Mouse (Mus musculus): ENCODE data around the gene Prkcb. TPM values are rescaled to one million over a fixed set of nuclear protein-coding genes. Genes with fewer than 3 reads are reported as not detected.

Gene Prkcb
- polyA plus RNA-seq, 1 experiment: 17.8 TPM

DNA sequence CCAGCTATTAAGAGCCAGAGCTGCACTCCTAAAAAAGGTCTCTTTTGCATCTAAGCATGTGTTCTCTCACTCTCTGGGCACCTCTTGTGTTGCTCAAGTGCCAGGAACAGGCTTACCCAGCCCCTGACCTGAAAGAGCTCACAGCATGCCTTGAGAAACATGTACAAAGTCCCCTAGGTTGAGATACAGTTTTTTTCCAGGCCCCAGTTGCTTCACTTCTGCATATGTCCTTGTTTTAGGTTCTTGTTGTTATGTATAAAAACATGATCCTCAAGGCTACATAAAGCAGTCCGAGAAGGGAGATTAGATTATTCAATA, 291.6 kb downstream of the Prkcb start:
- Histone ChIP-seq H3K79me2 (ENCODE audit: control insufficient read depth, insufficient read depth) (no peaks in the 10 kb centered on the region), H3K27me3 (ENCODE audit: control insufficient read depth, insufficient read depth, insufficient read length) (no peaks in the 10 kb centered on the region)
- TF ChIP-seq MYOG (IDR thresholded peaks at IDR 0.05; ENCODE audit: control insufficient read depth, extremely low read depth, insufficient read length) (no peak), MAX (IDR thresholded peaks at IDR 0.05) (no peak)

GRCm38 (mm10) chr7:122584421-122585151, 296.0 kb downstream of the Prkcb start:
- Histone ChIP-seq H3K27me3 (ENCODE audit: control insufficient read depth, insufficient read depth, insufficient read length) (peaks cover 10% of the 10 kb centered on the region), H3K79me2 (ENCODE audit: control insufficient read depth, insufficient read depth) (no peaks in the 10 kb centered on the region), H3K36me3 (ENCODE audit: control insufficient read depth, insufficient read depth) (no peaks in the 10 kb centered on the region), H3K4me3 (ENCODE audit: insufficient read depth, poor library complexity, severe bottlenecking) (no peak overlapping the region), H3ac (ENCODE audit: control insufficient read depth, insufficient read length, low read depth) (no peak overlapping the region), H3K79me3 (ENCODE audit: low read depth) (no peaks in the 10 kb centered on the region)
- TF ChIP-seq MYOG (IDR thresholded peaks at IDR 0.05; ENCODE audit: control insufficient read depth, extremely low read depth, insufficient read length) (no peak), FOSL1 (IDR thresholded peaks at IDR 0.05; ENCODE audit: insufficient read depth, low read length, poor library complexity, severe bottlenecking) (no peak), USF1 (IDR thresholded peaks at IDR 0.05; ENCODE audit: low read depth) (no peak), CTCF (IDR thresholded peaks at IDR 0.05; ENCODE audit: control insufficient read depth, insufficient read depth, insufficient read length) (no peak), MYOD1 (IDR thresholded peaks at IDR 0.05; ENCODE audit: control insufficient read depth, insufficient read length, low read depth) (no peak), CEBPB (IDR thresholded peaks at IDR 0.05; ENCODE audit: low read depth) (no peak), MAX (IDR thresholded peaks at IDR 0.05) (no peak)

More for the DNA sequence above, 291.6 kb downstream of the Prkcb start:
- no peak overlapping the region for H3ac ChIP-seq (ENCODE audit: control insufficient read depth, insufficient read length, low read depth)
- no peaks in the 10 kb centered on the region for H3K79me3 ChIP-seq (ENCODE audit: low read depth)
- no peak overlapping the region for H3K4me3 ChIP-seq (ENCODE audit: insufficient read depth, poor library complexity, severe bottlenecking)
- H3K36me3 ChIP-seq (ENCODE audit: control insufficient read depth, insufficient read depth): no peaks in the 10 kb centered on the region

DNA sequence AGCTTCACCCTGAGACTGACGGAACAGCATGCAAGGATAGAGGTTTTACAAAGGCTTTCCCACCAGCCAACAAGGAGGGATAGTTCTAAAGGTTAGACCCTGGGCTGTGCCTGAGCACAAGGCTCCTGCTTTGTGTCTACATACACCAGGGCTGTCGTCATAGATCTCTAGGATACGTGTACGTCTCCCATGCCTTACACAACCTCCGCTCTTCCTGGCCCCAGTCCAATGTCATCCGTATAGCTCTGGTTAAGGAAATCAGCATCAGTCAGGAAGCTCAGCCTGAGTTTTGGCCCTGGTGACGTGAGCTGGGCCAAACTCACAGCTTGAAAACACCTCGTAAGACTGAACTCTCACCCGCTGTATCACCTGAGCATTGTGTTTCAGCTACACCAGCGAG, 307.3 kb downstream of the Prkcb start:
- no peak overlapping the region for H3K4me3 ChIP-seq (ENCODE audit: insufficient read depth, poor library complexity, severe bottlenecking)
- H3K27me3 ChIP-seq (ENCODE audit: control insufficient read depth, insufficient read depth, insufficient read length): peaks cover 29% of the 10 kb centered on the region
- H3K36me3 ChIP-seq (ENCODE audit: control insufficient read depth, insufficient read depth): no peaks in the 10 kb centered on the region
- no peaks in the 10 kb centered on the region for H3K79me3 ChIP-seq (ENCODE audit: low read depth)
- H3K79me2 ChIP-seq (ENCODE audit: control insufficient read depth, insufficient read depth): no peaks in the 10 kb centered on the region
- H3ac ChIP-seq (ENCODE audit: control insufficient read depth, insufficient read length, low read depth): no peak overlapping the region
- no peak for TF ChIP-seq USF1 (IDR thresholded peaks at IDR 0.05; ENCODE audit: low read depth)
- TF ChIP-seq FOSL1 (IDR thresholded peaks at IDR 0.05; ENCODE audit: insufficient read depth, low read length, poor library complexity, severe bottlenecking): no peak
- TF ChIP-seq CTCF (IDR thresholded peaks at IDR 0.05; ENCODE audit: control insufficient read depth, insufficient read depth, insufficient read length): no peak
- no peak for TF ChIP-seq CEBPB (IDR thresholded peaks at IDR 0.05; ENCODE audit: low read depth)
- no peak for TF ChIP-seq MYOD1 (IDR thresholded peaks at IDR 0.05; ENCODE audit: control insufficient read depth, insufficient read length, low read depth)
- TF ChIP-seq MYOG (IDR thresholded peaks at IDR 0.05; ENCODE audit: control insufficient read depth, extremely low read depth, insufficient read length): no peak
- no peak for TF ChIP-seq MAX (IDR thresholded peaks at IDR 0.05)

DNA sequence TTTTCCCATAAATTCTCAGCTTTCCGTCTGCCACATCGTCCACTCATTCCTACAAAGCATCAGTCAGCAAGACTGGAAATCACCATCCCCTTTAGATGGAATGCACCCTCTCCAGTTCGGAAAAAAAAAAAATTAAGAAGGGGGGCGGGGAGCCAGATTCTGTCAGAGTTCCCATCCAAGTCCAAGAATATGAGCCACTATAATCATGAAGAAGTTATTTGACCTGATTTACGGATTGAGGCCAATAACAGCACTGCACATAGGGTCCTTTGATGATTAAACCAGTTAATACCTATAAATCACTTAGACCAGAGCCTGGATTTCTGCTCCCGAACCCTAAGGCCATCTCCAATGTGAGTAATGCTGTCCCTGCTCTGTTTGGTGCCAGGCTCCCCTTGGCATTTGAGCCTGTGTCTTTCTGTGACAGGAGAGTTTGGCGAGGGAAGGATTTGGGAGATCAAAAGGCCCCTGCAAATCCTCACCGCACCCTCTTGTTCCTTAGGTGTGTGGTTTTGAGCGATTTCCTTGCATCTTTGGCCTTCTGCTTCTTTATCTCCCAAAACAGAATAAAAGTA, 308.1 kb downstream of the Prkcb start:
- no peaks in the 10 kb centered on the region for H3K79me2 ChIP-seq (ENCODE audit: control insufficient read depth, insufficient read depth)
- no peak overlapping the region for H3K4me3 ChIP-seq (ENCODE audit: insufficient read depth, poor library complexity, severe bottlenecking)
- no peak for TF ChIP-seq MYOG (IDR thresholded peaks at IDR 0.05; ENCODE audit: control insufficient read depth, extremely low read depth, insufficient read length)
- no peak for TF ChIP-seq MAX (IDR thresholded peaks at IDR 0.05)
- no peaks in the 10 kb centered on the region for H3K79me3 ChIP-seq (ENCODE audit: low read depth)
- H3ac ChIP-seq (ENCODE audit: control insufficient read depth, insufficient read length, low read depth): no peak overlapping the region
- H3K27me3 ChIP-seq (ENCODE audit: control insufficient read depth, insufficient read depth, insufficient read length): peaks cover 33% of the 10 kb centered on the region
- no peaks in the 10 kb centered on the region for H3K36me3 ChIP-seq (ENCODE audit: control insufficient read depth, insufficient read depth)

DNA sequence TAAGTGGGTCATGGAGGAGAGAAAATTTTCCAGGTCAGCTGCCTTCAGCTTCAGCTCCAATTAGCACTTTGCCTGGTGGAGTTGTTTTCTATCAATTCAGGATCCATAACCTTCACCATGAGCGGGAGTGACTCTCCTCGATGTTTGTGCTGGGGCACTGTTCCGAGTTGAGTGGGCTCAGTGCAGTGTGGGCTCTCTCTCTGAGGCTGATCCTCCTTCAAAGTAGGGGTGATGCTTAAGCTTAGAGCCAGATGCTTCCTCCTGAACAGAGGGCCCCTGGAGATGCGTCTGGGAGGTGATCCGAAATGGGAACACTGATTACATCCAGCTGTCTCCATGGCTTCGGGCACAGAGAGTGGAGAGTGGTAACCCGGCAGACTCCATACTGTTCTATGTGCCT, 308.8 kb downstream of the Prkcb start:
- Histone ChIP-seq H3K36me3 (ENCODE audit: control insufficient read depth, insufficient read depth) (no peaks in the 10 kb centered on the region), H3K79me2 (ENCODE audit: control insufficient read depth, insufficient read depth) (no peaks in the 10 kb centered on the region), H3K79me3 (ENCODE audit: low read depth) (no peaks in the 10 kb centered on the region), H3K27me3 (ENCODE audit: control insufficient read depth, insufficient read depth, insufficient read length) (peaks cover 31% of the 10 kb centered on the region), H3ac (ENCODE audit: control insufficient read depth, insufficient read length, low read depth) (no peak overlapping the region), H3K4me3 (ENCODE audit: insufficient read depth, poor library complexity, severe bottlenecking) (no peak overlapping the region)
- TF ChIP-seq MAX (IDR thresholded peaks at IDR 0.05) (no peak), MYOG (IDR thresholded peaks at IDR 0.05; ENCODE audit: control insufficient read depth, extremely low read depth, insufficient read length) (no peak), MYOD1 (IDR thresholded peaks at IDR 0.05; ENCODE audit: control insufficient read depth, insufficient read length, low read depth) (no peak)

- Histone ChIP-seq H3K79me3 (ENCODE audit: low read depth) (no peaks in the 10 kb centered on the region), H3K79me2 (ENCODE audit: control insufficient read depth, insufficient read depth) (no peaks in the 10 kb centered on the region)
Observed at GRCm38 (mm10) chr7:122600856-122601255, 312.3 kb downstream of the Prkcb start.

More at GRCm38 (mm10) chr7:122600856-122601255, 312.3 kb downstream of the Prkcb start:
- Histone ChIP-seq H3K36me3 (ENCODE audit: control insufficient read depth, insufficient read depth) (no peaks in the 10 kb centered on the region), H3ac (ENCODE audit: control insufficient read depth, insufficient read length, low read depth) (no peak overlapping the region), H3K27me3 (ENCODE audit: control insufficient read depth, insufficient read depth, insufficient read length) (peaks cover 25% of the 10 kb centered on the region), H3K4me3 (ENCODE audit: insufficient read depth, poor library complexity, severe bottlenecking) (no peak overlapping the region)
- no peak for TF ChIP-seq MYOD1 (IDR thresholded peaks at IDR 0.05; ENCODE audit: control insufficient read depth, insufficient read length, low read depth)
- TF ChIP-seq MAX (IDR thresholded peaks at IDR 0.05): no peak
- TF ChIP-seq FOSL1 (IDR thresholded peaks at IDR 0.05; ENCODE audit: insufficient read depth, low read length, poor library complexity, severe bottlenecking): no peak
- TF ChIP-seq CEBPB (IDR thresholded peaks at IDR 0.05; ENCODE audit: low read depth): no peak
- no peak for TF ChIP-seq MYOG (IDR thresholded peaks at IDR 0.05; ENCODE audit: control insufficient read depth, extremely low read depth, insufficient read length)
- no peak for TF ChIP-seq USF1 (IDR thresholded peaks at IDR 0.05; ENCODE audit: low read depth)
